Mouse (Mus musculus): ENCODE results near the gene Eps8. TPM values are rescaled to one million over a fixed set of nuclear protein-coding genes. Genes with fewer than 3 reads are reported as not detected.

Eps8 gene
- polyA plus RNA-seq, 1 experiment = 17.7 TPM

GRCm38 (mm10) chr6:137504052-137504451, 150.6 kb downstream of the Eps8 start:
- Histone ChIP-seq H3K4me3 (ENCODE audit: low read depth, low read length) (no peak overlapping the region), H3K27ac (ENCODE audit: insufficient read depth, low read length) (peak overlapping the region; percentile 77), H3K27me3 (ENCODE audit: control insufficient read depth, insufficient read depth, low read length, poor library complexity, severe bottlenecking) (no peaks in the 10 kb centered on the region), H3K9me3 (replicated peaks; ENCODE audit: control insufficient read depth, insufficient read depth, low read length, poor library complexity, severe bottlenecking) (no peaks in the 10 kb centered on the region), H3K9ac (ENCODE audit: low read depth, poor library complexity, severe bottlenecking) (peak overlapping the region; percentile 36), H3K36me3 (ENCODE audit: control insufficient read depth, insufficient read depth, low read length, poor library complexity, severe bottlenecking) (peaks cover 6% of the 10 kb centered on the region; the same call in 1 of the 2 replicates), H3K4me1 (ENCODE audit: control insufficient read depth, insufficient read depth, low read length) (peaks cover 8% of the 10 kb centered on the region)
- peak; percentile 82 for TF ChIP-seq EP300 (IDR thresholded peaks at IDR 0.05; ENCODE audit: insufficient read depth, low read depth, low read length)
- TF ChIP-seq POLR2A (IDR thresholded peaks at IDR 0.05; ENCODE audit: insufficient read depth, low read length) = no peak

DNA sequence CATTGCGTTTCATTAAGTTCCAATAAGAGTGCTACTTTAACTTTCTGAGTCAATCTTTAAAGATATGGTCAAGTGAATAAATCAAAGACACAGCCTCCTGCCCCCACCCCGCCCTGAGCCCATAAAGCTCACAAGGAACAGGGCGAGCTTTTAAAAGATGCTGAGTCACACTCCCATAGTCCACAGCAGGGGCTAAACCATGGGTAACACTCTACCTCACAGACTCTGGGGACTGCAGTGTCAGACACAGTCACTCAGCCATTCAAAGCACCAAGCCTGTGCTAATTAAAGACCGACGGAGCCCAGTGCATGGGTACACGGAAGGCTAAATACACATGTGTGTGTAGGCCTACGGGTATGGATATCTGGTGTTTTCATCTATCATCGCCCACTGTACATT, 151.2 kb downstream of the Eps8 start:
- Histone ChIP-seq H3K9ac (ENCODE audit: low read depth, poor library complexity, severe bottlenecking) (peak overlapping the region; percentile 36), H3K4me3 (ENCODE audit: low read depth, low read length) (no peak overlapping the region), H3K9me3 (replicated peaks; ENCODE audit: control insufficient read depth, insufficient read depth, low read length, poor library complexity, severe bottlenecking) (no peaks in the 10 kb centered on the region), H3K27ac (ENCODE audit: insufficient read depth, low read length) (peak overlapping the region; percentile 77), H3K4me1 (ENCODE audit: control insufficient read depth, insufficient read depth, low read length) (peaks cover 8% of the 10 kb centered on the region), H3K36me3 (ENCODE audit: control insufficient read depth, insufficient read depth, low read length, poor library complexity, severe bottlenecking) (peaks cover 2% of the 10 kb centered on the region; the same call in 1 of the 2 replicates), H3K27me3 (ENCODE audit: control insufficient read depth, insufficient read depth, low read length, poor library complexity, severe bottlenecking) (no peaks in the 10 kb centered on the region)
- no peak for TF ChIP-seq POLR2A (IDR thresholded peaks at IDR 0.05; ENCODE audit: insufficient read depth, low read length)
- peak; percentile 64; the same call in 1 of the 2 replicates for TF ChIP-seq EP300 (IDR thresholded peaks at IDR 0.05; ENCODE audit: insufficient read depth, low read depth, low read length)

GRCm38 (mm10) chr6:137503009-137503408, 151.7 kb downstream of the Eps8 start:
- peak overlapping the region; percentile 77 for H3K27ac ChIP-seq (ENCODE audit: insufficient read depth, low read length)
- H3K4me3 ChIP-seq (ENCODE audit: low read depth, low read length) = no peak overlapping the region
- peaks cover 2% of the 10 kb centered on the region; the same call in 1 of the 2 replicates for H3K36me3 ChIP-seq (ENCODE audit: control insufficient read depth, insufficient read depth, low read length, poor library complexity, severe bottlenecking)
- TF ChIP-seq POLR2A (IDR thresholded peaks at IDR 0.05; ENCODE audit: insufficient read depth, low read length) (no peak), CTCF (IDR thresholded peaks at IDR 0.05; ENCODE audit: low read depth, low read length) (no peak), EP300 (IDR thresholded peaks at IDR 0.05; ENCODE audit: insufficient read depth, low read depth, low read length) (peak; percentile 80; the same call in 1 of the 2 replicates)
- H3K4me1 ChIP-seq (ENCODE audit: control insufficient read depth, insufficient read depth, low read length) = peaks cover 8% of the 10 kb centered on the region
- peak overlapping the region; percentile 21; the same call in 1 of the 2 replicates for H3K9ac ChIP-seq (ENCODE audit: low read depth, poor library complexity, severe bottlenecking)
- no peaks in the 10 kb centered on the region for H3K27me3 ChIP-seq (ENCODE audit: control insufficient read depth, insufficient read depth, low read length, poor library complexity, severe bottlenecking)
- H3K9me3 ChIP-seq (replicated peaks; ENCODE audit: control insufficient read depth, insufficient read depth, low read length, poor library complexity, severe bottlenecking) = no peaks in the 10 kb centered on the region

GRCm38 (mm10) chr6:137498781-137499180, 155.9 kb downstream of the Eps8 start:
- H3K36me3 ChIP-seq (ENCODE audit: control insufficient read depth, insufficient read depth, low read length, poor library complexity, severe bottlenecking) = peaks cover 2% of the 10 kb centered on the region; the same call in 1 of the 2 replicates
- no peaks in the 10 kb centered on the region for H3K9me3 ChIP-seq (replicated peaks; ENCODE audit: control insufficient read depth, insufficient read depth, low read length, poor library complexity, severe bottlenecking)
- TF ChIP-seq POLR2A (IDR thresholded peaks at IDR 0.05; ENCODE audit: insufficient read depth, low read length) (no peak), CTCF (IDR thresholded peaks at IDR 0.05; ENCODE audit: low read depth, low read length) (no peak), EP300 (IDR thresholded peaks at IDR 0.05; ENCODE audit: insufficient read depth, low read depth, low read length) (no peak)
- H3K9ac ChIP-seq (ENCODE audit: low read depth, poor library complexity, severe bottlenecking) = no peak overlapping the region
- no peaks in the 10 kb centered on the region for H3K27me3 ChIP-seq (ENCODE audit: control insufficient read depth, insufficient read depth, low read length, poor library complexity, severe bottlenecking)
- H3K27ac ChIP-seq (ENCODE audit: insufficient read depth, low read length) = no peak overlapping the region
- no peak overlapping the region for H3K4me3 ChIP-seq (ENCODE audit: low read depth, low read length)
- peaks cover 5% of the 10 kb centered on the region for H3K4me1 ChIP-seq (ENCODE audit: control insufficient read depth, insufficient read depth, low read length)

- Histone ChIP-seq H3K4me3 (ENCODE audit: low read depth, low read length) (no peak overlapping the region), H3K9ac (ENCODE audit: low read depth, poor library complexity, severe bottlenecking) (no peak overlapping the region), H3K27me3 (ENCODE audit: control insufficient read depth, insufficient read depth, low read length, poor library complexity, severe bottlenecking) (no peaks in the 10 kb centered on the region), H3K9me3 (replicated peaks; ENCODE audit: control insufficient read depth, insufficient read depth, low read length, poor library complexity, severe bottlenecking) (no peaks in the 10 kb centered on the region), H3K4me1 (ENCODE audit: control insufficient read depth, insufficient read depth, low read length) (peaks cover 5% of the 10 kb centered on the region), H3K27ac (ENCODE audit: insufficient read depth, low read length) (no peak overlapping the region), H3K36me3 (ENCODE audit: control insufficient read depth, insufficient read depth, low read length, poor library complexity, severe bottlenecking) (peaks cover 2% of the 10 kb centered on the region; the same call in 1 of the 2 replicates)
- TF ChIP-seq CTCF (IDR thresholded peaks at IDR 0.05; ENCODE audit: low read depth, low read length) (no peak), EP300 (IDR thresholded peaks at IDR 0.05; ENCODE audit: insufficient read depth, low read depth, low read length) (no peak), POLR2A (IDR thresholded peaks at IDR 0.05; ENCODE audit: insufficient read depth, low read length) (no peak)
These were observed 157.4 kb downstream of the Eps8 start for GRCm38 (mm10) chr6:137497208-137497835.

DNA sequence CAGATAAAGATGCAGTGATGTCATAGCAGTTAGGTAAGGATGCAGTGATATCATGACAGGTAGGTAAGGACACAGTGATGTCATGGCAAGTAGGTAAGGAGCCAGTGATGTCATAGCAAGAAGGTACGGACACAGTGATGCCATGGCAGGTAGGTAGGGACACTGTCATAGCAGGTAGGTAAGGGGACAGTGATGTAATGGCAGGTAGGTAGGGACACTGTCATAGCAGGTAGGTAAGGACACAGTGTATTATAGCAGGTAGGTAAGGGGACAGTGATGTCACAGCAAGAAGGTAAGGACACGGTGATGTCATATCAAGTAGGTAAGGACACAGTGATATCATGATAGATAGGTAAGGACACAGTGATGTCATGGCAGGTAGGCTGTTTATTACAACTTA, 158.1 kb downstream of the Eps8 start:
- peaks cover 2% of the 10 kb centered on the region; the same call in 1 of the 2 replicates for H3K36me3 ChIP-seq (ENCODE audit: control insufficient read depth, insufficient read depth, low read length, poor library complexity, severe bottlenecking)
- H3K4me1 ChIP-seq (ENCODE audit: control insufficient read depth, insufficient read depth, low read length) = peaks cover 6% of the 10 kb centered on the region
- H3K4me3 ChIP-seq (ENCODE audit: low read depth, low read length) = no peak overlapping the region
- no peaks in the 10 kb centered on the region for H3K27me3 ChIP-seq (ENCODE audit: control insufficient read depth, insufficient read depth, low read length, poor library complexity, severe bottlenecking)
- no peak for TF ChIP-seq CTCF (IDR thresholded peaks at IDR 0.05; ENCODE audit: low read depth, low read length)
- no peak for TF ChIP-seq POLR2A (IDR thresholded peaks at IDR 0.05; ENCODE audit: insufficient read depth, low read length)
- TF ChIP-seq EP300 (IDR thresholded peaks at IDR 0.05; ENCODE audit: insufficient read depth, low read depth, low read length) = no peak
- H3K27ac ChIP-seq (ENCODE audit: insufficient read depth, low read length) = no peak overlapping the region
- H3K9me3 ChIP-seq (replicated peaks; ENCODE audit: control insufficient read depth, insufficient read depth, low read length, poor library complexity, severe bottlenecking) = no peaks in the 10 kb centered on the region
- no peak overlapping the region for H3K9ac ChIP-seq (ENCODE audit: low read depth, poor library complexity, severe bottlenecking)

Data from ES-Bruce4 (cell line).